Mouse (Mus musculus) midbrain, embryonic 10.5 days (tissue): Measurements from ENCODE around the gene Gtpbp8. TPM values are rescaled to one million over a fixed set of nuclear protein-coding genes. Genes with fewer than 3 reads are reported as not detected.

ENCODE experiments used
- DNase-seq: peaks from one replicate; pipeline ENCODE4 v3.0.0-alpha.2; 2017; ENCODE audit warnings: low spot score
- H3K27ac ChIP-seq: fragments of 300-500 bp; sonication (generic); replicated peaks from 2 replicates; pipeline ENCODE4 v1.5.1; 2016; ENCODE audit warnings: mild to moderate bottlenecking
- H3K27me3 ChIP-seq: fragments of 300-500 bp; sonication (generic); 2 replicates; pipeline ENCODE4 v1.6.1; 2016; ENCODE audit warnings: low read depth, mild to moderate bottlenecking; ENCODE audit not compliant: poor library complexity, severe bottlenecking
- H3K36me3 ChIP-seq: fragments of 300-500 bp; sonication (generic); 2 replicates; pipeline ENCODE4 v1.6.1; 2016; ENCODE audit warnings: mild to moderate bottlenecking, moderate library complexity
- H3K4me1 ChIP-seq: fragments of 300-500 bp; sonication (generic); 2 replicates; pipeline ENCODE4 v1.6.1; 2016
- H3K4me3 ChIP-seq: fragments of 300-500 bp; sonication (generic); 2 replicates; pipeline ENCODE4 v1.5.1; 2016; ENCODE audit warnings: mild to moderate bottlenecking, moderate library complexity
- H3K9me3 ChIP-seq: fragments of 300-500 bp; sonication (generic); replicated peaks from 2 replicates; pipeline ENCODE4 v1.6.1; 2016; ENCODE audit warnings: mild to moderate bottlenecking
- WGBS: fragments of 180-500 bp; shearing (Covaris S2); methylation state at CpG from one replicate; pipeline ENCODE4 v1.1.7; 2016; 5-methylcytosine and 5-hydroxymethylcytosine counted together
- polyA plus RNA-seq: library from polyadenylated mRNA; unstranded; fragments of >200 nt; fragmentation: Nextera tagmentation; extraction: Ambion mirVana; gene quantifications from 2 replicates; pipeline ENCODE4 v1.2.1, GENCODE M21; 2016

Gtpbp8 gene
- polyA plus RNA-seq, 1 experiment from 2014 or later = 29.8 TPM

DNA sequence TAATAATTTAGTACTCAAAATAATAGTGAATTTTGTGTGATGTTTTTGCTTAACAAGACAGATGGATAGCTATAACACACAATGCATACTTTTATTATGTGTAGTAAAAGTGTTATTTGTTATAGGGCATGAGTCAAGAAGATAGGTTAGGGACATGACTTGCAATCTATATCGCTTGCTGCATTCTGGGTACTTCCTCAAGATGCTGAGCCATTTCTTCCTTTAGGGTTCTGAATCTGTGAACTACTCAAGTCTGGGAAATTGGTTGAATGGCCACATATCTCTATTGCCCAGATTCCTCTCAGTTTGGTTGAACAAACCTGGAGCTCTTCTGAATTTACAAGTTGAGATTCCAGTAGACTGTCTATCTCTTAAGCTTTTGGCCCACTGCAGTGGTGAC lies 53.6 kb downstream of the Gtpbp8 start:
- WGBS = 87% methylated on average over 1 of the region's 1 CpGs
- no peaks in the 10 kb centered on the region for H3K36me3 ChIP-seq
- H3K9me3 ChIP-seq = no peaks in the 10 kb centered on the region
- DNase-seq = no peak
- no peak overlapping the region for H3K4me3 ChIP-seq
- H3K4me1 ChIP-seq = peaks cover 43% of the 10 kb centered on the region
- no peaks in the 10 kb centered on the region; the same call in 1 of the 2 replicates for H3K27me3 ChIP-seq
- no peak overlapping the region for H3K27ac ChIP-seq

- 75% methylated on average over 17 of the region's 17 CpGs for WGBS
- Histone ChIP-seq H3K27me3 (no peaks in the 10 kb centered on the region; the same call in 1 of the 2 replicates), H3K36me3 (no peaks in the 10 kb centered on the region), H3K4me1 (peaks cover 52% of the 10 kb centered on the region), H3K9me3 (no peaks in the 10 kb centered on the region), H3K4me3 (no peak overlapping the region), H3K27ac (peak overlapping the region; percentile 50; the same call in 1 of the 2 replicates)
- DNase-seq = no peak
These were observed 54.5 kb downstream of the Gtpbp8 start for GRCm38 (mm10) chr16:44691561-44692141.

DNA sequence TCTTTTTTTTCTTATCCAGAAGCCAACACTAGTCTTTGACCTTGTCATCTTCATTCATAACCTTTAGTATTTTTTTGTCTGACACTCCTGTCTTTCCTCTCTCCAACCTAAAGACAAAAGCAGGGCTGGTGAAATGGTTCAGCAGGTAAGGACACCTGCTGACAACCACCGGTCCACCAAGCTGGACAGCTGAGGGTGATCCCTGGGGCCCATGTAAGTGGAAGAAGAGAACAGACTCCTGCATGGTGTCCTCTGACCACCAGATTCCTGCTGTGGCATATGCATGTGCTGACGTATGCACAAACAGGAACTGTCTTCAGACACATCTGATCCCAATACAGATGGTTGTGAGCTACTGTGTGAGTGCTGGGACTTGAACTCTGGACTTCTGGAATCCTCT lies 55.1 kb downstream of the Gtpbp8 start:
- Histone ChIP-seq H3K27ac (no peak overlapping the region), H3K4me3 (no peak overlapping the region), H3K36me3 (no peaks in the 10 kb centered on the region), H3K9me3 (no peaks in the 10 kb centered on the region), H3K27me3 (no peaks in the 10 kb centered on the region; the same call in 1 of the 2 replicates), H3K4me1 (peaks cover 55% of the 10 kb centered on the region)
- 79% methylated on average over 2 of the region's 2 CpGs for WGBS
- DNase-seq = no peak

GRCm38 (mm10) chr16:44690501-44690900 lies 55.7 kb downstream of the Gtpbp8 start:
- peaks cover 58% of the 10 kb centered on the region for H3K4me1 ChIP-seq

GRCm38 (mm10) chr16:44688507-44688906 lies 57.7 kb downstream of the Gtpbp8 start:
- peak; percentile 60 for DNase-seq
- Histone ChIP-seq H3K27ac (peak overlapping the region; percentile 90), H3K4me3 (peak overlapping the region; percentile 49), H3K27me3 (no peaks in the 10 kb centered on the region; the same call in 1 of the 2 replicates), H3K4me1 (peaks cover 74% of the 10 kb centered on the region), H3K36me3 (no peaks in the 10 kb centered on the region), H3K9me3 (no peaks in the 10 kb centered on the region)
- WGBS = 2% methylated on average over 4 of the region's 4 CpGs

More at GRCm38 (mm10) chr16:44690501-44690900, 55.7 kb downstream of the Gtpbp8 start:
- DNase-seq = no peak
- no peaks in the 10 kb centered on the region for H3K9me3 ChIP-seq
- 74% methylated on average over 2 of the region's 2 CpGs for WGBS
- H3K36me3 ChIP-seq = no peaks in the 10 kb centered on the region
- no peak overlapping the region for H3K4me3 ChIP-seq
- peak overlapping the region; percentile 34; the same call in 1 of the 2 replicates for H3K27ac ChIP-seq
- no peaks in the 10 kb centered on the region; the same call in 1 of the 2 replicates for H3K27me3 ChIP-seq

GRCm38 (mm10) chr16:44687719-44688420 lies 58.3 kb downstream of the Gtpbp8 start:
- 2% methylated on average over 18 of the region's 18 CpGs for WGBS
- Histone ChIP-seq H3K27ac (peak overlapping the region; percentile 90), H3K4me1 (peaks cover 74% of the 10 kb centered on the region), H3K27me3 (no peaks in the 10 kb centered on the region; the same call in 1 of the 2 replicates), H3K4me3 (peak overlapping the region; percentile 49), H3K36me3 (no peaks in the 10 kb centered on the region), H3K9me3 (peaks cover 1% of the 10 kb centered on the region; the same call in 1 of the 2 replicates)
- peak; percentile 55 for DNase-seq

GRCm38 (mm10) chr16:44686991-44687718 lies 59.0 kb downstream of the Gtpbp8 start:
- WGBS = 27% methylated on average over 20 of the region's 20 CpGs
- Histone ChIP-seq H3K9me3 (peaks cover 8% of the 10 kb centered on the region), H3K36me3 (peaks cover 3% of the 10 kb centered on the region), H3K4me3 (peak overlapping the region; percentile 49), H3K4me1 (peaks cover 74% of the 10 kb centered on the region), H3K27me3 (no peaks in the 10 kb centered on the region; the same call in 1 of the 2 replicates), H3K27ac (peak overlapping the region; percentile 90)
- peak; percentile 84 for DNase-seq

Other genes starting within 250 kb of the Gtpbp8 start
- gene Boc, start 187.5 kb downstream of the Gtpbp8 start, polyA plus RNA-seq = 30.8 and 37.1 TPM in 2 replicates
- 11.3 and 14.0 TPM in 2 replicates for gene Nepro, start 22.1 kb downstream of the Gtpbp8 start, polyA plus RNA-seq
- 0.54 and 0.72 TPM in 2 replicates for gene Cd200r1, start 19.4 kb upstream of the Gtpbp8 start, polyA plus RNA-seq
- 0.11 TPM in 1 of 2 replicates, not detected in the other for gene Cd200r4, start 65.4 kb upstream of the Gtpbp8 start, polyA plus RNA-seq
- not detected in 2 replicates for gene Cd200r2, start 120.7 kb upstream of the Gtpbp8 start, polyA plus RNA-seq
- not detected in 2 replicates for gene Cd200r3, start 197.3 kb upstream of the Gtpbp8 start, polyA plus RNA-seq